Mouse (Mus musculus) spleen, adult 2 months (tissue): ENCODE results near the gene Arid5a.

Experiments used
- CTCF ChIP-seq: fragments of 200-500 bp; IDR thresholded peaks from 2 replicates; pipeline ENCODE4 v1.5.1; 2011; ENCODE audit warnings: mild to moderate bottlenecking, inconsistent platforms; ENCODE audit not compliant: insufficient read depth, insufficient read length, insufficient replicate concordance; ENCODE audit errors: extremely low read depth
- POLR2A ChIP-seq: fragments of 200-500 bp; IDR thresholded peaks from 2 replicates; pipeline ENCODE4 v1.6.1; 2011; ENCODE audit warnings: low read depth, low read length, inconsistent platforms

- TF ChIP-seq CTCF (no peak), POLR2A (no peak)
Measured at GRCm38 (mm10) chr1:36308451-36308901, 943 bp downstream of the Arid5a start.
